Mouse (Mus musculus) bone marrow, adult 2 months (tissue): ENCODE measurements around the gene Grwd1. TPM values are rescaled to one million over a fixed set of nuclear protein-coding genes. Genes with fewer than 3 reads are reported as not detected.

Experiments
- H3K27ac ChIP-seq: fragments of 200-500 bp; 2 replicates; pipeline ENCODE4 v1.5.1; 2012; ENCODE audit warnings: low read depth, mild to moderate bottlenecking, control low read depth, inconsistent platforms, low read length; ENCODE audit not compliant: control insufficient read depth, poor library complexity, insufficient read depth
- H3K4me1 ChIP-seq: fragments of 200-500 bp; 2 replicates; pipeline ENCODE4 v1.6.1; 2011; ENCODE audit warnings: low read length; ENCODE audit not compliant: control insufficient read depth, insufficient read depth
- H3K4me3 ChIP-seq: fragments of 200-500 bp; replicated peaks from 2 replicates; pipeline ENCODE3; 2011; ENCODE audit warnings: mild to moderate bottlenecking, low read depth, low read length, control low read depth; ENCODE audit not compliant: control insufficient read depth
- CTCF ChIP-seq: fragments of 200-500 bp; IDR thresholded peaks from 2 replicates; pipeline ENCODE4 v1.5.1; 2011; ENCODE audit warnings: low read length, control low read depth; ENCODE audit not compliant: control insufficient read depth, insufficient read depth
- POLR2A ChIP-seq: fragments of 200-500 bp; IDR thresholded peaks from 2 replicates; pipeline ENCODE4 v1.6.1; 2011; ENCODE audit warnings: low read depth, mild to moderate bottlenecking, control low read depth, low read length, borderline replicate concordance; ENCODE audit not compliant: control insufficient read depth
- WGBS: fragments of 180-500 bp; shearing (Covaris S2); methylation state at CpG from one replicate; pipeline ENCODE4 v1.1.7; 2018; 5-methylcytosine and 5-hydroxymethylcytosine counted together
- polyA plus RNA-seq: library from polyadenylated mRNA; stranded (reverse); fragments of >200 nt; gene quantifications from 2 replicates; pipeline ENCODE4 v1.2.4, GENCODE M21; 2011; ENCODE audit warnings: low replicate concordance; ENCODE audit not compliant: missing spikeins, insufficient read depth, insufficient read length

Gene Grwd1
- polyA plus RNA-seq, 1 experiment: 13.9 TPM

DNA sequence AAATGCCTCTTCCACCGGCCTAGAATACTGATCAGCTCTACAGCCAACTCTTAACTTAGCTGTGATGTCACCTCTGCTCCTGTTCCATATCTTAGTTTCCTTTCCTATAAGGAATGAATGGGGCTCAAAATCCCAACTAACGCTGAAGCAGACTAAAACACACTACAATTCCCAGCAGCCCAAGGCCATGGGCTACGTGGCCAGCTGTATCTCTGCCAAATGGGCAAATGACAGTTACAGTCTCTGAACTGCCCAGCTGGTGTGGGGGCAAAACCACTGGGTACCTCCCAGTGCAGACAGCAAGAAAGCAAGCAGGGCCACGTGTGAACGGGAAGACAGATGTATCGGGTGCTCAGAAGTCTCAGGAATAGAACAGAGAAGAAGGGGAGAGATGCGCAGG is 4.1 kb downstream of the Grwd1 start:
- WGBS: 85% methylated on average over 7 of the region's 7 CpGs
- TF ChIP-seq POLR2A: no peak
- TF ChIP-seq CTCF: no peak
- H3K27ac ChIP-seq: no peak overlapping the region
- H3K4me3 ChIP-seq: no peak overlapping the region
- H3K4me1 ChIP-seq: peaks cover 2% of the 10 kb centered on the region; the same call in 1 of the 2 replicates

DNA sequence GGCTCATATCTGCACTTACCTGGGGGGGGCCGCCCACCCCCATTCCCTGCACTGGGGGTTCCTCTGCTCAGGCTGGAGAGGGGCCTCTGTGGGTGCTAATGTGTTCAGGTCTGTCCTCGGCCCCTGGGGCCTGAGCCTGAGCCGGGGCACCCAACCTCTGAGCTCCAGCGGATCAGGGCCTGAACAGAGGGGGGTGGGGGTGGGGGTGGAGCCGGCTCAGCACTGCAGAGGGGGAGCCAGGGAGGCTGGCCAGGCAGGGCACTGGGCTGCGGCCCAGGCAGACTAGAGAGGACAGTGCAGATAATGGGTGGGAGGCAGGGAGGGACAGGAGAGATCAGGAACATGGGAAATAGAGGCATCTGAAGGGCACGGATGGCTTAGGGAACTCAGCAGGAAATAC is 6.1 kb downstream of the Grwd1 start, which contains the start of gene Kcnj14:
Gene Kcnj14 (minus strand): TSS at position 185 of the 400 bp plus-strand sequence.
- H3K4me1 ChIP-seq: no peaks in the 10 kb centered on the region
- H3K27ac ChIP-seq: no peak within 1 kb of the TSS
- WGBS: 75% methylated on average over 7 of the region's 7 CpGs
- H3K4me3 ChIP-seq: no peak within 1 kb of the TSS
- TF ChIP-seq POLR2A: no peak
- TF ChIP-seq CTCF: no peak

DNA sequence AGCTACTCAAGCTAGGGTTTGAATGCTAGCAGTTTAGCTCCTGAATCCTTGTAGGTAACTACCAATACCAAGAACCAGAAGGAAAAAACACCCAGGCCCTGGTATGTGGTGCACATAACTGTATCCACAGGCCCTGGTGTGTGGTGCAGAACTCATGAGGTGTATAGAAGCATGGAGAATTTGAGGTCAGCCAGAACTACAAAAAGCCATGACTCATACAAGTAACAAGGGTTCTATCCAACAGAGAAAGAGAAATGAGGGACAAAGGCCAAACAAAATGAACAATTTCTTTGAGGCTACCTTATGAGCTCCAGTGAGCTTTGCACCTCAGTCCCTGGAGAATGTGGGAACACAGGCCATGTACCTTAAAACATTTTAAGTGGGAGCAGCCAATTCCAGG is 9.8 kb downstream of the Grwd1 start:
- Histone ChIP-seq H3K4me3 (no peak overlapping the region), H3K4me1 (no peaks in the 10 kb centered on the region), H3K27ac (no peak overlapping the region)
- TF ChIP-seq CTCF (no peak), POLR2A (no peak)

DNA sequence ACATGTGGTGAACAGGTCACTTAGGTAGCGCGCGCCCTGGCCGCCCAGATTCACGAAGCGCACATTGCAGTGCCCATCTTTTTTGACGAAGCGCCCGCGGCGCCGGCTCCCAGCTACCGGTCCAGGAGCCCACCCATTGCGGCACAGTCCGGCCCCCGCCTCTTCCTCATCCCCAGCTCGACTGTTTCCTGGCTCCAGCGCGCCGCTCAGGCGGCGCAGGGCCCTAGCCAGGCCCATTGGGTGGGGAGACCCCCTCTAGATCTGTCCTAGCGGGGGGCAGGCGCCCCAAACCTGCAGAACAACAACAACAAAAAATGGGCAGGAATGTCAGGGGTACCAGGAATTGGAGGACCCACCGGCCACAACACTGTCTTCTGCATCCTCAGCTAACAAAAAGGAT is 10.9 kb downstream of the Grwd1 start:
- Histone ChIP-seq H3K4me3 (no peak overlapping the region), H3K4me1 (no peaks in the 10 kb centered on the region), H3K27ac (no peak overlapping the region)
- WGBS: 12% methylated on average over 25 of the region's 25 CpGs
- TF ChIP-seq POLR2A (no peak), CTCF (no peak)

DNA sequence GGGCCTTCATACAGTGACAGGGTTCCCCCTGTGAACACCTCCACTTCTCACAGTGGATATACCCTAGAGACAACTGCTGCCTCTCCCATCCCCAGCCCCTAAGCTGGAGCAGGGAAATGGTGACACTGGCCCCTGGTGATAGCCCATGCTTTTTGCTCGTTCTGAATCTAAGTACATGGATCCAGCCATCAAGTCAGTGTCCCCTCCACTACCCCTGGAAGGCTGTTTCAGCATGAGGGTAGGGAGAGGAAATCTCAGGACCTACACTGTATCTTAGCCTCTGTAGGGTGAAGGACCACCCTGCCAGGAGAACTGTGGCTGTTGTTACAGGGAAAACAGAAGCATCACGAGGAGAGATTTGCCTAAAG is 14.8 kb downstream of the Grwd1 start:
- Histone ChIP-seq H3K27ac (no peak overlapping the region), H3K4me1 (no peaks in the 10 kb centered on the region), H3K4me3 (no peak overlapping the region)
- TF ChIP-seq POLR2A (no peak), CTCF (no peak)
- 57% methylated on average over 2 of the region's 2 CpGs for whole genome bisulfite sequencing

DNA sequence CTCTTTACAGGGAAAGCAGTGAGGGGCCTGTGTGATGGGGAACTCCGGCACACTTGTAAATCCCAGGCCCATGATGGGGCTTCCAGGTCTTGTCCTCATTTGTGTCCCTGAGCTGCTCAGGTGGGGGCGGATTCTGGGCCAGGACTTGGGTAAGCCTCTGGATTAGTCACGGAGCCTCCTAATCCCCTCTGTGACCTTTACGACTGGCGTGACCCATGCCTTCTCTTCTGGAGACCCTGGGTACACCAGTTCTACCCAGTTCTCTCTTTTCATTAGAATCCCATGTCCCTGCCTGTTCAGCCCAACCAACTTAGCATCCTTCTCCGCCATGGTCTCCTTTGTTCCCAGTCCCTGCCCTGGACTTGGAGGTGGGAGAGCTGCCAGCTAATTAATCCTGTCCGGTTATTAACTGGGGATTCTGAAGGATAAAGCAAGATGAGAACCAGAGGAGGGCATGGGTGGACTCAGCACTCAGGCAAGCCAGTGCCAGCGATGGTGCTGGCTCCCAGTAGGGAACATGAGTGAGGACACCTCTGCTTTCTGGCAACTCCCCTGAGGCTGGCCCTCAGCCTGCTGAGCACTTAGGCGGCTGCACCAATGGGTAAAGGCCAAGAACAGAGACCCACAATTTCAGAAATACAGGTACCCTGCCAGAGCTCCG is 15.3 kb downstream of the Grwd1 start:
- 84% methylated on average over 10 of the region's 10 CpGs for WGBS
- H3K4me3 ChIP-seq: no peak overlapping the region
- H3K4me1 ChIP-seq: no peaks in the 10 kb centered on the region
- H3K27ac ChIP-seq: no peak overlapping the region
- TF ChIP-seq POLR2A: no peak
- TF ChIP-seq CTCF: no peak

DNA sequence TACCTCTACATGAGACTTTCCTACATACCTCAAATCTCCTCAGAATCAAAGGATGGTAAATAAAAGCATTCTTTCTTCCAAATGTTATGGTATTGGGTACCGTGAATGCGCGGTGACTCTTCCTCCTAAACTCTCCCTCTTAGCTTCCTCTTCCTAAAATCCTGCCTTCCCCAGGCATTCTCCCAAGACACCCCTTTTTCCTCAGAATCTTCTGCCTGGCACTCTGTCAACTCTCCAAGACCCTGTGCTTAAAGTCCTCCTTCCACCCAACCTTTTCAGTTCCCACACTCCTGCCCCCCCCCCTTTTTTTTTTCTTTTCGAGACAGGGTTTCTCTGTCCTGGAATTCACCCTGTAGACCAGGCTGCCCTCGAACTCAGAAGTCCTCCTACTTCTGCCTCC is 15.9 kb downstream of the Grwd1 start:
- Histone ChIP-seq H3K4me1 (no peaks in the 10 kb centered on the region), H3K27ac (no peak overlapping the region), H3K4me3 (peak overlapping the region; percentile 16)
- no peak for TF ChIP-seq CTCF
- TF ChIP-seq POLR2A: no peak
- 3% methylated on average over 5 of the region's 5 CpGs for WGBS

DNA sequence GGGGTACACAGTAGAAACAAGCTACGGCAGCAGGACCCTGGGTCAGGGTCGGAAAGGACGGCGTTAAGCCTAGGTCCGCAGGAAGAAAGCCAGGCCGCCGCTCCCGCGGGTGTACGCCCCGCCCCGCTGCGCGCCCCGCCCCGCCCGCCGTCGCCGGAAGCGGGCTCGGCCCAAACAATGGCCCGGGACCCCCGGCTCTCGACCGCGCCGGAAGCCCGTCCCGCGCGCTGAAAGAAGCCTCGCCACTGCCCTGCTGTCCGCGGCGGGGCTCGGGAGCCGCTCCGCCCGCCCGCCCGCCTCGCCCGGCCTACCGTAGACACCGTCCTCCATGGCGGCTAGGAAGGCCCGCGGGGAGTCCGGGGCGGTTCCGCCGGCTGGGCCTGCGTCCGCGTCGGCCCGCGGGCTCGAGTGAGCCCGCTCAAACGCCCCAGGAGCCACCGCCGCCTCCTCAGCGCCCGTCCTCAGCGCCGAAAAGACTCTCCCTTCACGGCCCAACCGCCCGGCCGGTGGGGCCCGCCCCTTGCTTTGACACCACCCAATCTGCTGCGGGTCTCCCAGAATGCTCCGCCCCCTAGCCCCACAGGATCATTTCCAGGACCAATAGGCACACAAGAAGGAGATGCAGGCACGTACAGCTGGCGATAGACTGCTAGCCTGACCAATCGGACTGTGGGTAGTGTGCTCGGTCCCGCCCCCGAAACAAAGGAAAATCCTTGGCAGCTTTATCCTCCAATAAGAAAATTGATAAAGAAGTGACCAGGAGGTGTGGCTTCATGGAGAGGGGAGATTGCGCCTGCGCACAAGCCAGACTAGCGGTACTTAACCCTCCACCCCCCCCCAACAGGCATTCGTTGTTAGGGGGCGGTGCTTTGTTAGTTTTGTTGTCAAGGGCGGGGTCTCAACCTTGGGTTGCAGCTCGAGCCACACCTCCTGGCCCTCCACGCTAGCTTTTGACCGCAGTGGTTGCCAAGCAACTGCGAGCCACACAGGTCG is 16.7 kb downstream of the Grwd1 start, which contains the start of gene Cyth2:
Gene Cyth2 (minus strand): TSS at position 795 of the 993 bp plus-strand sequence.
- Histone ChIP-seq H3K4me3 (peak within 1 kb of the TSS; percentile 87), H3K4me1 (no peaks in the 10 kb centered on the region), H3K27ac (peak within 1 kb of the TSS; percentile 99)
- 1% methylated on average over 92 of the region's 92 CpGs for WGBS
- TF ChIP-seq CTCF (no peak), POLR2A (peak; percentile 90)
